Mouse (Mus musculus) T-helper 2 cell (primary cell): ENCODE measurements around the gene Crtc2.
"Not testable (repeated sequence)": the region's sequence is repeated elsewhere in the genome, so short reads cannot be mapped to it uniquely, and the experiment has no call there.

ENCODE experiments used
- in situ Hi-C: fragments of 300-600 bp; cut with MboI, MseI; formaldehyde crosslinking; loops from one replicate; pipeline ENCODE4 v1.15.1; 2025; ENCODE audit warnings: high pct_unique_total_duplicates

Crtc2 gene

GRCm38 (mm10) chr3:90266901-90267775, 13.2 kb downstream of the Crtc2 start:
- in situ Hi-C loops, result no loop called here

- in situ Hi-C loops, result no loop called here
Measured at GRCm38 (mm10) chr3:90268190-90268589, 14.2 kb downstream of the Crtc2 start.

- in situ Hi-C loops, result no loop called here
Measured at GRCm38 (mm10) chr3:90268971-90269370, 15.0 kb downstream of the Crtc2 start.

GRCm38 (mm10) chr3:90270784-90271183, 16.8 kb downstream of the Crtc2 start:
- in situ Hi-C loops, result no loop called here

GRCm38 (mm10) chr3:90272170-90272569, 18.2 kb downstream of the Crtc2 start:
- in situ Hi-C loops, result no loop called here

- in situ Hi-C loops, result no loop called here
Measured at GRCm38 (mm10) chr3:90273855-90274254, 19.9 kb downstream of the Crtc2 start.

- in situ Hi-C loops, result no loop called here
Measured at GRCm38 (mm10) chr3:90275286-90275685, 21.3 kb downstream of the Crtc2 start.

- in situ Hi-C loops, result no loop called here
Measured at GRCm38 (mm10) chr3:90276858-90277257, 22.9 kb downstream of the Crtc2 start.

GRCm38 (mm10) chr3:90277793-90278192, 23.8 kb downstream of the Crtc2 start:
- in situ Hi-C loops, result no loop called here

- in situ Hi-C loops, result no loop called here
Measured at GRCm38 (mm10) chr3:90278211-90278610, 24.2 kb downstream of the Crtc2 start.

- in situ Hi-C loops, result no loop called here
Measured at GRCm38 (mm10) chr3:90279216-90279615, 25.3 kb downstream of the Crtc2 start.

- in situ Hi-C loops, result no loop called here
Measured at GRCm38 (mm10) chr3:90279743-90280142, 25.8 kb downstream of the Crtc2 start.

GRCm38 (mm10) chr3:90280708-90281107, 26.7 kb downstream of the Crtc2 start:
- in situ Hi-C loops, result no loop called here

GRCm38 (mm10) chr3:90284150-90284549, 30.2 kb downstream of the Crtc2 start:
- in situ Hi-C loops, result no loop called here

- in situ Hi-C loops, result not testable (repeated sequence)
Measured at GRCm38 (mm10) chr3:90289403-90289802, 35.4 kb downstream of the Crtc2 start.

- in situ Hi-C loops, result no loop called here
Measured at GRCm38 (mm10) chr3:90290602-90291001, 36.6 kb downstream of the Crtc2 start.

- in situ Hi-C loops, result no loop called here
Measured at GRCm38 (mm10) chr3:90291982-90292344, 38.0 kb downstream of the Crtc2 start.

GRCm38 (mm10) chr3:90292345-90293275, 38.6 kb downstream of the Crtc2 start, which contains the start of gene Gatad2b:
Gene Gatad2b (plus strand): TSS chr3:90293178.
- in situ Hi-C loops, result no loop called here

GRCm38 (mm10) chr3:90293352-90294063, 39.5 kb downstream of the Crtc2 start:
- in situ Hi-C loops, result no loop called here

- in situ Hi-C loops, result no loop called here
Measured at GRCm38 (mm10) chr3:90294064-90294440, 40.1 kb downstream of the Crtc2 start.

GRCm38 (mm10) chr3:90294651-90295050, 40.7 kb downstream of the Crtc2 start:
- in situ Hi-C loops, result no loop called here

- in situ Hi-C loops, result no loop called here
Measured at GRCm38 (mm10) chr3:90305801-90306200, 51.8 kb downstream of the Crtc2 start.
